Mouse (Mus musculus) layer of hippocampus, adult 9-10 months (tissue): Measurements from ENCODE around the gene Sel1l3.

Experiments used
- DNase-seq: peaks from one replicate; pipeline ENCODE4 v3.0.0; 2022; ENCODE audit warnings: low spot score

Sel1l3 gene

DNA sequence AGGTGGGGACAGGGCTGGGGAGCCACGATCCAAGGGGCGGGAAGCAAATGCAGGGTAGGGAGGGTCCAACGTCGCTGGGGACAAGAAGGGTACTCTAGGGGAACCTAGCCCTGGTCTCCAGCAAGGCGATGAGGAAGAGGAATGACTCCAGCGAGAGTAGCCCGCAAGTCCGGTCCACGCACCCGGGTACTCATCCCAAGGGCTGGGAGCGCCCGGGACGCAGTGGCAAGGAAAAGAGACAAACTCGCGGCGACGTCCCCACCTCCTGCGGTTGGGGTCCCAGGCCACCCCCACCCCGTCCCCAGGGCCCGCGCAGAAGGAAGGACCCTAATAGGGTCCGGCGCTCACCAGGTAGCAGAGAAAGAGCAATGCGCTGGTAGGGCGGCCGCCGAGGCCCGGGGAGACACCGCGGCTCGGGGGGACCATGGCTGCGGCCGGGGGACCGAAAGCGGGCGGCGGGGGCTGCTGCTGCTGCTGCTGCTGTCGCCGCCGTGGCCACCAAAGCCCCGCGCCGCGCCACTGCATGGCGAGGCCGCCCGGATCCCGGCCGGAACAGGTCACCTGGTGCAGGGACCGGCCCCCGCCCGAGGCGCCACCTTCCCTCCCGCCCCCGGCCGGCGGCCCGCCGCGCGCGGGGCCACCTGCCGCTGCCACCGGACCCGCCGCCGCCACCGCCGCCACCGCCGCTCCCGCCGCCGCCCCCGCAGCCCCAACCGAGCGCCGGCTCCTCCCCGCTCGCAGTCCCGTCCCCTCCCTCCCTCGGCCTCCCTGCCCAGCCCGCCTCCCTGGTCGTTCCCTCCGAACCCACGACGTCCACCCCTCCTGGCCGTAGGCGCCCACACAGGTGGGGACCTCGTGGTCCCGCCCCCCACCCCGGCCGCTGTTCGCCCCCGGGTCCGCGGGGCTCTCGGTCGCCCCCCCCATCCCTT lies 681 bp downstream of the Sel1l3 start:
- no peak for DNase-seq

DNA sequence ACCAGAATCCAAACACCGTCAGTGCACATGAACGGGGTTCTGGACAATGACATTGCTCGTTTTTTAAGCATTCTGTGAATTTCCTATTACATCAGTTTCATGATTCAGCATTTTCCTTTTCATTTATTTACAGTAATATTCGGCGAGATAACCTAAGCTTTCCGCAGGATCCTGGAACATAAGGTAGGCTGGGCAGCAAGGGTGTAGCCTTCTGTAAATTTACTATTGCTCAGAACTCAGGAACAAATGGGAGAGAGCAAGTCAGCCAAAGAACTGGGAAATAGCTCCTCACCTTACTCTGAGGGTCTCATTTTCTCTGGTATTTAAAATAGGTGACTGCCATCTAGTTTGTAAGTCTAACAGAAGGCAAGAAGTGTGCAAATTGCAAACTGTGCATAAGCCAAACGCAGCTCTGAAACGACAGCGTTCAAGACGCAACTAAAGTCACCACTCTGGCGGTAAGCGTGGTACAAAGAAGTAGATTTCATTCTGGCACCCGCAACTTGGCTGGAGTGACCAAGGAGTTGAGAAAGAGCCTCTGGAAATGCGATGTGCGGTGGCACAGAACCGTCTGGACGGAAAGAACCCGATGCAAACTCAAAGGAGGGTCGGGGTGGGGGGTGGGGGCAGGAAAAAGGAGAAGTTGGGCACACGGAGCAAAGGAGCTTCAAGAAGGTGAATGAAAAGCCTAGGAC lies 1.5 kb downstream of the Sel1l3 start:
- no peak for DNase-seq

- no peak for DNase-seq
These were observed 2.5 kb downstream of the Sel1l3 start for GRCm38 (mm10) chr5:53211241-53211640.

DNA sequence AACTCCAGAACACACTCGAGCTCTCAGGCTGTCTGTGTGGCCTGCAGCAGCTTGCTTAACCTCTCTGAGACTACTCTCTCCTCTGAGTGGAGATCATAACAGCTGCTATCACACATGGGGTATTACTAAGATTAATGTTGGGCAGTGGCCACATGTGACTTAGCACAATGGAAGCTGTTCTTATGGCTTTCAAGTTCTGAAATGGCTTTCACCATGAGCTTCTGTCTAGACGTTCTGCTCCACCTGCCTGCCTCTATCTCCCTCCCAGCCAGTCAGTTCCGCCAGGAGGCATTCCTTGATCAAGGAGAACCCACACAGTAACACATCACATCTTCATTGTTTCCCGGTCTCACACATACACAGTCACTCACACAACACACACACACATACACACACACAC lies 3.2 kb downstream of the Sel1l3 start:
- DNase-seq, result no peak

DNA sequence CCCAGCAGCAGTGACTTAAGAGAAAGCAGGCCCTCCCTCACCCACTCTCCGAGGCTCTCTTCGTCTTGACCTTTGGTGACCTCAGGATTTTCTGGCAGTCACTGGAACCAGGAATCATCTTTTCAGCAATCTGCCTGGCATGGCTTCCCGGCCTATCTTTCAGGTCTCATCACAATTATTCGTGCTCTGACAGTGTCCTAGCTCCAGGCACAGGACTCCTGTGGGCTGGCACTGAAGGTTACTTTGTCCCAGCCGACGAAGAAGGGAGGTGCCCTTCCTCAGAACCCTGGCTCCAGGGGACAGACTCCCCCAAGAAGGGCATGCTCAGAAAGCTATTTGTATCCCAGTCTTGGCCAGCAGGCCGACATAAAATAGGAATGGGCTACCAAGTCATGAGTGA lies 4.0 kb downstream of the Sel1l3 start:
- DNase-seq, result no peak

GRCm38 (mm10) chr5:53208731-53209130 lies 5.0 kb downstream of the Sel1l3 start:
- DNase-seq, result no peak

GRCm38 (mm10) chr5:53206575-53206974 lies 7.2 kb downstream of the Sel1l3 start:
- no peak for DNase-seq

DNA sequence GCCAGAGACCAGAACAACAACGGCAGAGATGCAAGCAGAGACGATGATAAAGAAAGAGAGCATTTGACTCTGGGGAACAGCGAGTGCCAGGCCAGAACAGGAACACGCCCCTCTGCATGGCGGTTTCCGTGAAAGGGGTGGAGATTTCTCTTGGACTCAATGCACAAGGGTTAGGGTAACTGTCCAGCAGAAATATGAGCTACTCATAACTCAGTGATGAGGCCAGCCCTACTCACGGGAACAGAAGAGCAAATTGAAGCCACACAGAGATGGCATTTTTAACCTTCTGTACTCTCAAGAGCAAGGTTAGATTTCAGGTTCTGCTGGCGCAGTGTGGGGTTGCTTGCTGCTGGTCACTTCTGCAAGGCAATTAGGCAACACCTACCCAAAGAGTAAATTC lies 11.0 kb downstream of the Sel1l3 start:
- no peak for DNase-seq

DNA sequence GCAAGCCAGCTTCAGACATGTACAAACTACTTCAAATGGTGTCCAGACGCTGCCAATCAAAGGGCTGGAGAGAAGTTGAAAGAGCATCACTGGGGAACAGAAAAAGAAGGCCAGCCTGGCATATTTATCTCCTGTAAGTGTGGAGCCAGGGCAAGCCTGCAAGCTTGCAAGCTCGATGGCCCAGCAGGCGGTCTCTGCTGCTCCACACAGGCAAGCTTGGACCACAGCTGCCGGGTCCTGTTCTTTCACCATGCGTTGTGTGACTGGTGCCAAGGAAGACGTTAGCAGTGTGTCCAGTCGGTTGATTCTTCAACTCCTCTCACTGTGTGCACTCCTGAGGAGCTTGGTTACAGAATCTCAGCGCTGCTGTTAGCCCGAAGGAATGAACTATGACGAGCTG lies 12.9 kb downstream of the Sel1l3 start:
- no peak for DNase-seq

DNA sequence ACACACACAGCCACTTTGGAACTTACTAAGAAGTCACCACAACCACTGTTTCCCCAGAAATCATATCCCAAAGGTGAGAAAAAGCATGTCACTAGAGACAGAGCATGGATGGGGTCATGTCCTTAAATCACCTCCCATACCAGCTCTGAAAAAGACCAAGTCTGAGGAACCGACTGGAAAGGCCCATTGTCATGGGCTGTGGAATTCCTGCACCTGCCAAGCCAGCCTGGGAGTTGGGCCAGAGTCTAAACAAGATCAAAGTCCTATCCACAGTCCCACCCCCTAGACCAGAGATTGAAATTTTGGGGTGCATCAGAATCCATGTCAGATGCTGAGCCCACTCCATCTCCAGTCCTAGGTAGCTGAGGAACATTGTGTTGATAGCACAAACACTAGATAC lies 15.3 kb downstream of the Sel1l3 start:
- DNase-seq, result no peak

DNA sequence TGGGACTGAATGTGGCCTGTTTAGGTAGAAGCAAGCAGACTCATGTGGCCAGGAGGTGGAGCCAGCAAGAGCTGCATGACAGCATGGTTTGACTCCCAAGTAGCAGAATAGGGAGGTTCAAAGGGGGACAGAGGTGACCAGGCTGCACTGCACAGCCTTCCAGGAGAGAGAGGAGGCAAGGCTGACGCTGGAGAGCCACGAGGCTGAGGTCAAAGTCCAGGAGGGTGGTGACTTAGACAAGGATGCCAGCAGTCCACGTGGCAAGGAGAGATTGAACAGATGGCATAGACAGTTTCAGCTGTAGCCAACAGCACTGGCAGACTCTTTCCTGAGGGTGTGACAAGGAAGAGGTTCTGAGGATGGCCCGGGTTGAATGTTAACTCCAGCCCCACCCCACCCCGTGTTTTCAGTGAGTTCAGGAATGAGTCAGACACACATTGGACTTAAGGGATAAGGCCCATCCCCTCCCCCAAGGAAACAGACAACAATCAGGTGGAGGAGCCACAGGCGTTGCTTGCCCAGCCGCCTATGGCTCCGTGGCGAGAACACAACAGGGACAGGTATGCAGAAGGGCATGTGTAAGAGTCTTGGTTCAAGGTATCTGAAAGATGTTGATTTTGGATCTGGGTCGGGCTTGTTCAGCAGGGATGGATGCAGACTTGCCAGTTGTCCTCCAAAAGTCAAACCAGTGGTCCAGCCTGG lies 17.2 kb downstream of the Sel1l3 start:
- no peak for DNase-seq

DNA sequence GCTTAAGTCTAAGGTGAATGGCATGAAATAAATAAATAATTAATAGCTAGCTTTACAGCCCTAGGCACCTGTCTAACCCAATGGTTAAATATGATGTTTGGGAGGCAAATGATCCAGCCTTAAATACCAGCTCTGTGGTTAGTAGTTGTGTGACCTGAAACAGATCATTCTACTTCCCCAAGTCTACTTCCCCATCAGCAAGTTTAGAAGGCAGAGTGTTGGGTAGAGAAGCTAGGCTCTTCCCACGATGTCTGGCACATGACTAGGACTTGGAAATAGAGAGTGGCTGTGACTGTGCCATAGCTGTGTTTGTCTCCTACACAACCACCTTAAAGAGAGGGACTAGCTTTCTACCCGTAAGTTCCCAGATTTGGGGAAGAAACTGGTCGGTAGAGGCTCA lies 18.9 kb downstream of the Sel1l3 start:
- no peak for DNase-seq

- no peak for DNase-seq
These were observed 19.3 kb downstream of the Sel1l3 start for GRCm38 (mm10) chr5:53194421-53194820.

- DNase-seq, result no peak
These were observed 20.4 kb downstream of the Sel1l3 start for GRCm38 (mm10) chr5:53193092-53194030.

- no peak for DNase-seq
These were observed 25.1 kb downstream of the Sel1l3 start for GRCm38 (mm10) chr5:53188608-53189007.

GRCm38 (mm10) chr5:53187245-53187644 lies 26.5 kb downstream of the Sel1l3 start:
- no peak for DNase-seq

DNA sequence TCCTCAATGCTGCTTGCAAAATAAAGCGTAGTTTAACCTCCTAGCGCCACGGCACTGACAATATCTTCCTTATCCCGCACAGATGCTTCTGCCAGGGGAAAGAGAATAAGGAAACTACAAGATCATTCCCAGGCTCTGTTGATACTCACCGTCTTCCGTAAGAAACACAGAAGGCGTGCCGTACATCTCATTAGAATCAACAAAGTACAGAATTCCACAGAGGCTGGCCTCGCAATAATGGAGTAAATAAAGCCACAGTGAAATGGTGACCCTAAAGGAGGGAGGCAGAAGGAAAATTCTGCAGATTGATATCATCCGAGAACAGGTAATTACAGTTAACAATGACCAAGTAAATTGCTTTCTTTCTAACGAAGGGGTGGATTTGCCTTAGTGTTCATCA lies 27.9 kb downstream of the Sel1l3 start:
- DNase-seq, result no peak

DNA sequence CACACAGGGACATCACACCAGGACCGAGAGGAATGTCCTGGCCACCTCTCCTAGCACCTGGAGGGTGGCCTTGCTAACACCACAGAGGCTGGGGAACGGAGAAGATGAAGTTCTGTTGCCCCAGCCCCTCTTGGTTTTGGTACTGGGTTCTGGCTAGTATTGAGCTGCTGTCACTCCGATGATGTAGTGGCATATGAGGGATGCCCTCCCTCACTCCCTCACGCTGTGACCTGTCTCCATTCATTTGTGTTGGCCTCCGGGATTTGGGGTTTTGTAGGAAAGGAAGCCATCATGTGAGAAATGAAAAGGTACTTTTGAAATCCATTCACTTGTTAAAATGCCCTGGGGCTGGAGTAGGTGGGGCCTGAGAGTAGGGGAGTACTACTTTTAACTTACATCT lies 33.8 kb downstream of the Sel1l3 start:
- no peak for DNase-seq

DNA sequence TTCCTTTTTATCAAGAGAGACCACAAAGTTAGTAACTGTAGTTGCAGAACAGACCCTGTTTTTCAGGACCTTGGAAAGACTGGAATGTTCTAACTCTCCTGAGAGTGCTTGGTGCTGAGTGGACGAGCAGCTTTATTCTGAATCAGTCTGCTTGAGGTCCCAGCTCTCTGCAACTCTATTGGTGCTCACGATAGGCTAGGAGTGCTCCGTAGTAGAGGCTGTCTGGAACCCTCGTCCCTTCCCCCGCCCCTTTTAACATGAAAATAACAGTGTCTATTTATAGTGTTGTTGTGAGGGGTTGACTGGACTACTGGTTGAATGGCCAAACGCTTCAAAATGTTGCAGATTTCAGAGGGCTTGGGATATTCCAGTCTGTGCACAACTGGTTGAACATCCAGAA lies 37.0 kb downstream of the Sel1l3 start:
- no peak for DNase-seq

DNA sequence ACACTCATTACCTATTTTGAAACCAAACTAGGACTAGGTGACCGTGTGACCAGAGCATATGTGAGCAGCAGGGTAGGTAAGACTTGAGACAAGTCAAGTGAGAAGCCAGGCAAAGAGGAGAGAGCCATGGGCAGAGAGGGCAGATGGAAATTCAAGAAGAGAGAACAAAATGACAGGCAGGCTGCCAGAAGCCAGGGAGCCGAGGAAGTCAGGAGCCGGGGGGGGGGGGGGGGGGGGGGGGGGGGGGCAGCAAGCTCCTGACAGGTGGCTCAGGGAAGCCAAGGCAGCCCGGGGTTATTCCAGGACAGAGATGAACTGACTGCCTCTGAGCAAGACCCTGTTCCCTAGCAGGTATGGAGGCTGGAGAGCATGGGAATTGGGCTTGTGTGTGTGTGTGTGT lies 37.7 kb downstream of the Sel1l3 start:
- no peak for DNase-seq

GRCm38 (mm10) chr5:53175195-53175594 lies 38.5 kb downstream of the Sel1l3 start:
- no peak for DNase-seq

DNA sequence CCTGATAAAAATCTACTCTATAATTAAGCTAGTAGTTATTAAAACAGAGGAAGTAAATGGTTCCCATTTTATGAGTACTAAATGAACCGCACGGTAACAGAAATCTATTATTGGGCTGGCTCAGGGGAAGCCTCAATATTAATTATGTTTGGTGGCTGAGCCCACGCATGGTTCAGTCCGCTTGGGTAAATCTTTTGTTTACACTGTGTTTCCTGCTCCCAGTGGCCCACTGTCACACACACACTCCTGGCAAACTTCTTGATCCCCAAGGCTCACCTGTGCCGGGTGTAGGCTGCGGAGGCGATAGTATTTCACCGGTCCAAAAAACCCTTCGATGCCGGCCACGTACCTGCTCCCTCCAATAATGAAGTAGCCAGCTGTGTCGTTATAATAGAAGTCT lies 39.3 kb downstream of the Sel1l3 start:
- no peak for DNase-seq
